Mouse (Mus musculus) v-Abl transformed pro-B cells (cell line): ENCODE data around the gene Tmod3.

Source experiments
- in situ Hi-C, 2 experiments: fragments of 400-800 bp; cut with MboI; formaldehyde crosslinking; loops; one replicate each; pipeline ENCODE4 v1.15.1; 2025; ENCODE audit not compliant: unreplicated experiment in 2 of 2

Gene Tmod3

DNA sequence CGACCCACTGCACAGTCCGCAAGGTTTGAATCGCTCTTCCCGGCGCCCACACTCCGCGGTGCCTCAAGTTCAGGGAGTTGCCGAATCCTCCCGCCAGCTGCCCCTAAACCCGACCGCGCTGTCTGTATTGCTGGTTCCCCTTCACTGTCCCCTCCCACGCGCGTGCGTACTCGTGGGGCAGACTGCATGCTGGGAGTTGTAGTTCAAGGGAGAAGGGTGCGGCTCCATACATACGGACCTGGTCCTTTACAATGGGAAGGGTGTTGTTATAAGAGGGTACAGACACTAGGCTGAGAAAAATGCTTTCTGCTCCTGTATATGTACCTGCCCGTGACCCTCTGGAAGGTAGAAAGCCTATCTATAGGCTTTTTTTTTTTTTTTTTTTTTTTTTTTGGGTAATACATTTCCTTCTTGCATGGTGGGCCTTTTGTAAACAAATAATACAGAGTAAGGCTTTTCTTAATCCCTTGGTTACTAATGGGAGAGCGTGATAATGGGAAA, at the start of gene Tmod3:
Gene Tmod3 (minus strand): TSS at position 146 of the 501 bp plus-strand sequence.
- in situ Hi-C loops = no loop called here

DNA sequence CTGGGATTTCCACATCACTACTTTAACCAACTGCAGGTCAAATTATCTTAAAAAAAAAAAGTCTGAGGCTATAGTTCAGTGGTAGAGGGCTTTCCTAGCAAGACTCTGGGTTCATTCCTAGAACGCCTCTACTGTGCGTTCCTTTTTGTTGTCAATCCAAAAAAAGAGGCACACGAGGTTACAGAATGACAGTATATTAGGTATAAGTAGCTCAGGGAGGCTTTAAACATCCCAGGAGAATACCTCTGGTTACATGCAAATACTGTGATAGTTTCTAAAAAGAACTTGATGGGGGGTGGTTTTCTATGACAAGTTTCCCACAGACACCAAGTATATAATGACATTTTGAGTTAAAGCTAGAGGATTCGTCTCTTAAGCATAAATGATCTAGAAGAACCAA, 48.0 kb upstream of the Tmod3 start:
- in situ Hi-C loops = loop anchor here in 1 of 2 experiments (25.0 kb wide), 1 partner anchor 1495 kb away; the partner anchor contains the start of gene Wdr72

DNA sequence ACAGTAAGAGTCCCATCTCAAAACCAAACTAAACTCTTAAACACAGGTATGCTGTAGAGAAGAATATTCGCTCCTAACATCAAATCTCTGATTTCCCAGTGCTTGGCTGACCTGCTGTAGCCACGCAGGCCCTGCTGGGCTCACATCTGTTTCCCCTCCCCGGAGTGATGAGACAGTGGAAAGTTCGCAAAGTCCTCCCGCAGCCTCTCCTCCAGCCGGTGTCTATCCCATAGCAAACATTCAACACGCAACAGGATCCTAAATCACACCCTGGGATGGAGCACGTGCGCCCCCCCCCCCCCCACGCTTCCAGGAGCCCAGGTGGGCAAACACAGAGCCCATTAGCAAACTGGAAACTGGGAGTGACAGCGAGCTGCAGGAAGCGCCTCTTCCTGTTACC, 42.1 kb upstream of the Tmod3 start:
- in situ Hi-C loops = loop anchor here in 1 of 2 experiments (25.0 kb wide), 1 partner anchor 1489 kb away; the partner anchor contains the start of gene Wdr72

DNA sequence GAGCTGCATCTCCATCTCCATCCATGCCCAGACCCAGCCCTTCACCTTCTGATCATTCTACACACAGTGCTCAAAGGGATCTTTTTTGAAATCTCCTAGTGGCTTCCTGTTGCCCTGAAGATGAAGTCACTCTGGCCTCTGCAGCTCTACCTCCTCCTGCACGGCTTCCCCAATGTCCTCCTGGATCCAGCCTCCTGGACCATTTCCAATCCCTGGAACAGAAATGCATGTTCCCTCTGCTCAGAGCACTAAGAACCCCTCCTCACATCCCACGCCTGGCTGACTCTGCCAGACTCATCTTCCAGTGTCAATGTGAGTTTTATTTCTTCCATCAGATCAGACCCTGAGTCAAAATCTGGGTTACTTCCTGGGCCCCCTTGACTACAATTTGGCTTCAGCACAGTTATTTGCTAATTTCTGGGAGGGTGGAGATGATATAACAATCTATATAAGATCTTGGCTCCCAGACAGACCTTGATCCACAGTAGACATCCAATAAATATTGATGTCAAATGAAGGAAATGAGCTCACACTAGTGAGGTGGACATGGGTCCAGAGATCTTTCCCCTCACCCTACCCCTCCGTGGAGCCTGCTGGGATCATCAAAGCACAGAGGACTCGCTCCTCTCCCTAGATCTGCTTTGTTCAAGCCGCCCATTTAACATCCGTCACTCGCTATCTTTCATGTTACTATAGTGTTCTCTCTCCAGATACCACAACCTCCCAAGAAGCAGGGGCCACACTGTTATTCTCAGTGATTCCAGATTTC, 40.9 kb upstream of the Tmod3 start:
- in situ Hi-C loops = loop anchor here in 1 of 2 experiments (25.0 kb wide), 1 partner anchor 1488 kb away; the partner anchor contains the start of gene Wdr72

DNA sequence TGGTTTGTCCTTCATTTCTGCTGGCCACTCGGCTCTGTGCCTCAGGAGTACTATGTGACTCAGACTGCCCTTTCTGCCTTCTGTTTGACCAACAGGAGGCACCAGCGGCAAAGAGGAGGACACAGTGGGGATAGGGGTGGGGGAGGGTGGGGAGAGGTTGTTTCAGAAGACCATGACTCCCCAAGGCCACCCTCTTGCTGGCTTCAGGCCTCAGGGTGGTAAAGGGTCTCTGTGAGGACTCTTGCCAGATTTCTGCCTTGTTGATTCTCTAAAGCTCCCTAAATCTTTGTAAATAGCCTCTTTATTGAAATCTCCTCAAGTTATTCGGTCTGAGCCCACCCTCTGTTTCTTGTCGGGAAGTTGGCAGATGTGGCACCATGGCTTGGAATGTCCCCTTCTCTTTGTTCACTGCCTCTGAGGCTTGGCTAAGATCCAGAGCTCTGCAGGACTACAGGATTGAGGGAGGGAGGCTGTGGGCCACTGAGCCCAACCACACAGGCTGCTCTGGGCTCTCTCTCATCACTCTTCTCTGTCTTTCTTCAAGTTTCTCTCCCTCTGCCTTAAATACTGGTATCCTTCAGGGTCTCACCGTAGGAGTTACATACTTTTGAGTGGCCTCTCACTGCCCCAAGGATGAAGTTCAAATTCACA, 39.9 kb upstream of the Tmod3 start:
- in situ Hi-C loops = no loop called here

DNA sequence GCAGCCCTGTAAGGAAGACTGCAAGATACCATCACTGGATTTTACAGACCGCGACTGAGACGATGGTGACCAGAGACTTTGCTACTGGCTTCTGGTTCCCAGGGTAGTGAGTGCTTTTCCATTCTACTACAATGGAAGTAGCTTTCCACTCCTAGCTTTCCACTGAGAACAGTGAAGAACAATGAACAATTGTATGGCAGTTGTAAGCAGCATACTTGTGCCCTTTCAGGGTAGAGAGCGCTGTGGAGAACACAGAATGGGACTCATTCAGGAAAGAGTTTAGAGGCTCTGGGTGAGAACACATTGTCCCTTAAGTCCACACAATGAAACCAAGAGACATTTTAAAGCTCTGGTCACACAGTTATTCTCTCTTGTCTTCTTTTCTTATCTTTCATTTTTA, 38.1 kb upstream of the Tmod3 start:
- in situ Hi-C loops = no loop called here

DNA sequence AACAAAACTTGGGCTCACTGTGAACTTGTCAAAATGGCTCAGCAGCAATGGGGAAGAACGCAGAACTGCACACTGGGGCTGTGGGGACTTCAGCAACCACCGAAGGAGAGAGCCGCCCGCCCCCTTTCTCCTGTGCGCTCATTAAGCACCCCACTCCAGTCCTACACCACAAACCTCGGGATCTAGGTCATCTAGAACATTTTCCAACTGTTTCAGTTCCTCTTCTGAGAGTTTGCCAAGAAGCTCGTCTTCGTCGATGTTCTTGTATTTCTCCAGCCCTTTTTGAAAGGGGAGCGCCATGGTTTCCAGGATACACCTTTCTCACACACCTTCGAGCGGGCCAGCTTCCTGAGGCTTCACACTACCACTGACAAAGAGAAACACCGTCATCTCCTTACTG, 37.6 kb upstream of the Tmod3 start:
- in situ Hi-C loops = no loop called here

DNA sequence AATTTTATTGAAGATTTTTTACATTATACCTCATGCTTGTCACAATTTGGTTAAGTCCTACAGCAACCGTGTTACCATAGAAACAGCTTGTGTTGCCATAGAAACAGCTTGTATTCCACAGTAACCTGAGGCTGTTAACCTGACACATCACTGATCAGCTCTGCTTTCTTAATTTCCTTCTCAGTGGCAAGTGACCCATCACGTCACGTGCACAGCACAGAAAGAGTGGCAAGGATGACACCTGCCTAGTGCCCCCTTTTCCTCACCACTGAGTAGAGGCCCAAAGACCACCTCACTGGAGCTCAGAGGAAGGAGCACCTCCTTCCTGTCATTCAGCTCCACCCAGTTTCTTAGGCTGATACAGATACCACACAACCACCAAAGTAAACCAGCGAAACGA, 34.0 kb upstream of the Tmod3 start:
- in situ Hi-C loops = no loop called here

DNA sequence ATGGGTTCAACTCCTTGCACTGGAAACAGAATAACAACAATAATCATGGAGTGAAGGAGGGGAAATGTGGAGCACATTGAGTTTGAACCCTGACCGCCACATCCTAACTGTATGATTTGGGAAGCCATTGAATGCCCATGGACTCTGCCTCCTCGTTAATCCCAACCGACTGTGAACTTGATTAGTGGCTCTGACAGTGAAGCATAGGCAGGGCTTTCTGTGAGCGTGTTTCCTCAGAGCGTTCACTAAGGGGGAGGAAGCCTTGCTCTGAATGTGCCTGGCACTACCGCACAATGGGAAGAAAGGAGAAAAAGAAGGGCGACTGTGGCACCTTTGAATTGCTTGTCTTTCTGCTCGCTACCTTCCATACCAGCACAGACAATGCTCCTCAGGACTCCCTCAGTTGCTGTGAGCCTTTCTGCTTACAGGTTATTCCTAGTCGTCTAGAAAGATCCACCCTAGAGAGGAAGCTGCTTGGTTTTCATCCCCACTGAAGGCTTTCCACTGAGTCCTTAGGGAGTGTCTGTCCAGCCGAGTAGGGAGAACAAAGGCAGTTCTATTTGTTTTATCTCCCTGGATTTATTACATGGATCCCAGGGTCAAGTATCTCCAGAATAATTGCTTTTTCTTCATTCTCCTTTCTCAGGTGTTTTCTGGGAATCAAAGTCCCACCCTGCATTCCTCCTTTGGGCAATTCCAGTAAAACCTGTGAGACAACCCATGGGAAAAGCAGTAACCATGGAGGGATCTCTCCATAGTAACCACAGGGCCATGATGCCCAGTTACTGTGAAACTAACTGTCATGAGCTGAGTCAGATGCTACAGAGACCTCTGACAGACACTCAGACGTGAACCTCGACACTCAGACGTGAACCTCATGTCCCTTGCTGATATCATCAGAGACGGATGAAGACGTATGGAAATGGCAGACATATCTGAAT, 30.7 kb upstream of the Tmod3 start:
- in situ Hi-C loops = no loop called here

DNA sequence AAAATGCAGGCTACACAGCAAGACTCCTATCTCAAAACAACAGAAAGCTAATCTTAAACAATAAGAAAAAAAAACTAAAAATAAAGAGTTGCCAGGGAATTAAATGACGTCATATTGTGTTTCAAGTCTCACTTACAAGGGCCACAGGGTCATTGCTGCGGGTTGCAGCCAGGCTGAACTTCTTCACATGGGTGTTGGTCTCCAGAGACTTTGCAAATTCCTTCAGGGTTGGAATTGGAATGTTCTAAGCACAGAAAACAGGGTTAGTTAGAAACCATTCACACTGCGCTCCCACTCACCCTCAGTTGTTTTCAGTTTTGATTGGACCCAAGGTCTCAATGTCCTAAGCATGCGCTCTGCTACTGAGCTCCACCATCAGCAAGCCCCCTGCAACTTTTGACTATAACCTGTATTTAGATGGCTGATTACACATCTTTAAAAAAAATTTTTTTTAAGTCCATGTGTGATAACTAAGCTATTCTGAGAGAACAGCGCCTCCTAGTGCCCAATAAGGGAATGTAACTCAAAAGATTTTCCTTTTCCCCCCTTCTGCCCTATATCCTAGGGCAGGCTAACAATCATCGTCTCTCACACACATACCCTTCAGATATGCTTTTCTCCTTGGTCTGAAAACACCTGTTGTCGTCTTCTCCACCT, 22.4 kb upstream of the Tmod3 start:
- in situ Hi-C loops = loop anchor here in 1 of 2 experiments (5.0 kb wide), 1 partner anchor 295 kb away; no protein-coding TSS in a partner anchor

DNA sequence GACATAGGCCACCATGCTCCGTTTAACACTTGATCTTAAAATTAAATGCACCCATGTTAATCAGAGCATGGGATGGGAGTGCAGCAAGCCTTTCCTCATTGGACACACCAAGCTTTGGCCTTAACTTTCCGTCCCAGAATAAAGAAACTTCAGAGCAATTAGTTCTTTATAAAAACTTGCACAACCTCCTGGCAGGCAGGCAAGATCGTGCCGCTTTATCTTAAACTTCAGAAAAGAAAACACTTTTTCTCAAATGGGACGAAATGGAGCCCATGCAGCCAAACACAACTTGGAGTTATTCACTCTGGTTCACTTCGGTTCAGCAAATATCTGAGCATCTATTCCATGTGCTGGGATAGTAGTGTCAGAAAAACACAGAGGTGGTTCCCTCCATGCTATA, 19.9 kb upstream of the Tmod3 start:
- in situ Hi-C loops = loop anchor here (5.0 kb wide), 3 partner anchors 57 to 297 kb away; partner anchors contain the start of gene Leo1 (in 1 of the 2)

DNA sequence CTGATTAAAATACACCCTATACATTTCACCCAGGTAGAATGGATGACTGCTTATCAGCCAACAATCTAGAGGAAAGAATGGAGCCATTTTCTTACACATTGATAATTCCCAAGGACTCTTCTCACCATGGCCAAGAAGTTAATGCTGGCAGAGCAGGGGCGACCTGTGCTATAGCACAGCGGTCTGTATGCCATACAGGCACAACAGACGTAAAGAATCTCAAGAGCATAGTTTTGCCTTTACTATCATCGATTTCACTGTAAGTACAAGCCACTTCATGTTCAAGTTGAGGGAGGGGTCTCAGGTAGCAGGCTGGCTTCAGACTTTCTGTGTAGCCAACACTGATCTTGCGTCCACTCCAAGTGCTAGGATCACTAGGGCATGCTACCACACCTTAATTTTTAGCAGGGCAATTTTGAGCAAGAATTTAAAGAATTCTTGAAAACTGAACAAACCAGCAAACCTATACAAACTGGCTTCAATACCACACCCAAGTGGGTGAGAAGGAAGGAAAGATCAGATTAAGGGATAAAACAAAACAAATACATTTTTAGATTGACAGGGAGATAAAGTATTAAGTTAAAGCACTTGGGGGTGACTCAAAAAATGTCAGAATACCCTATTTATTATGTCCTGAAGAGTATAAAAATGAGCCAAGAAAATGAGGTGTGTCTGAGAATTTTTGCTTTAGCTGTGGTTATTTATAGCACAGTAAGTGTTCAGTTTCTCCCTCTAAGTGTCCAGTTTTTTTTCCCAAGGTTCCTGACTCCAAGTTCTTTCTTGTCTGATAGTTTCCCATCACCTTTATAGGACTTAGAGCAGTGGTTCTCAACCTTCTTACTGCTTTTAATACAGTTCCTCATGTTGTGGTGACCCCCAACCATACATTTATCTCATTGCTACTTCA, 11.8 kb upstream of the Tmod3 start:
- in situ Hi-C loops = no loop called here

DNA sequence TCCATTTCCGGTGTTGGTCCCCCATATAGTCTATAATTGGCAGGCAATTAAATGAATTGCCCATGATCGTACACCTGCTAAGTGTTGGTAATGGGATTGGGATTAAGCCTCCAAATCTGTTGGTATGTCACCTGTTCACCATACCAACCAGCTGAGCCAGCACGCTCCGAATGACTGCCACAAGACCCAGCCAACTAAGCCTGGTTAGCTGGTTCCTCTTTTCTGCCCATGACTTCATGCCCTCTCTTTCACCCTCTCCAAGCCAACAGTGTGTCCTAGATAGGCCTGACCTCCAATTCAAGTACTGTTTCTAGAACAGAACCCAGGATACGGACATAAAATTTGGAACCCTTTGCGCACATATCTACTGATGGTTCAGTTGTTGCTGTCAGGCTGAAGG, 8.9 kb upstream of the Tmod3 start:
- in situ Hi-C loops = no loop called here

DNA sequence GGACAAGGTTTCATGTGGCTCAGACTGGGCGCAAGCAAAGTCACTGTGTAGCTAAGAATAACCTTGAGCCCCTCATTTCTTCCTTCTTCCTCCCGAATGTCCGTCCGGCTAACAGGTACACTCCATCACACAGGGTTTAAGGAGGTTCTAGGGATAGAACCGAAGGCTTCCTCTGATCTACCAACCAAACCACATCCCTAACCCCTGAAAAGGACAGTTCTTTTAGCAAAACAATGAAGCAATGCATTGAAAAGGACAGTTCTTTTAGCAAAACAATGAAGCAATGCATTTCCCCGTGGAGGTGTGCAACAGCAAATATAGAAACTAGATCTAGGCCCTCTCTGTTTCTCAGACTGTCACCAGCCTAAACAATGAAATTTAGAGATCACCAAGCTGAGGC, 5.4 kb upstream of the Tmod3 start:
- in situ Hi-C loops = no loop called here

DNA sequence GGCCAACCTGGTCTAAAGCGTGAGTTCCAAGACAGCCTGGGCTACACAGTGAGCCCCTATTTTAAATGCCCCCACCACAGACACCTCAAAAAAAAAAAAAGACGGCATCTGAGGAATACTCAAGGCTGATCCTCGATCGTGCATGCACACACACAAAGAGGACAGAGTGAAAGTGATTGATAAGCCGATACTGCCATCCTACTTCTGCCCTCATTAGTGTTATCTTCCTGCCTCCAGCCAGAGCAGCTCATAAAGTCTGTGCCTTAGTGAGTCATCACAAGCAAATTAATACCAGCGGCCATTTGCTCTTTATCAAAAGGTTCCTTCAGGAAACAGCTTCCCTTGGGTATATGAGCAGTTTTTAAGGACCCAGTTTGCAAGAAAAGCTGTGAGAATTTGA, 4.2 kb upstream of the Tmod3 start:
- in situ Hi-C loops = no loop called here

DNA sequence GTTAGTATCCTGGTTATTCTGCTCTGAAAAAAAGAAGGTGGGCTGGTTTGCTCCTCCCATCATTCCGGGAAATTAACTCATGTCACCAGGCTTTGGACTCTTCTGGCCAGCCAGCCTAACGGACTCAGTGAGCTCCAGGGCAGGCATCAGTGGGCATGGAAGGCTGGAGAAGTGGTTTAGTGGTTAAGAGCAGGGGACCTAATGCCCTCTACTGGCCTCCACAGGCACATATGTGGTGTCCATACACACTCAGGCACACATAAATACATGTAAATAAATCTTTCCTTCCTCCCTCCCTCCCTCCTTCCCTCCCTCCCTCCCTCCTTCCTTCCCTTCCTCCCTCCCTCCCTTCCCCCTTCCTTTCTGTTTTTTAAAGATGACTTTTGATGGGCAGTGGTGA, 3.7 kb upstream of the Tmod3 start:
- in situ Hi-C loops = no loop called here

DNA sequence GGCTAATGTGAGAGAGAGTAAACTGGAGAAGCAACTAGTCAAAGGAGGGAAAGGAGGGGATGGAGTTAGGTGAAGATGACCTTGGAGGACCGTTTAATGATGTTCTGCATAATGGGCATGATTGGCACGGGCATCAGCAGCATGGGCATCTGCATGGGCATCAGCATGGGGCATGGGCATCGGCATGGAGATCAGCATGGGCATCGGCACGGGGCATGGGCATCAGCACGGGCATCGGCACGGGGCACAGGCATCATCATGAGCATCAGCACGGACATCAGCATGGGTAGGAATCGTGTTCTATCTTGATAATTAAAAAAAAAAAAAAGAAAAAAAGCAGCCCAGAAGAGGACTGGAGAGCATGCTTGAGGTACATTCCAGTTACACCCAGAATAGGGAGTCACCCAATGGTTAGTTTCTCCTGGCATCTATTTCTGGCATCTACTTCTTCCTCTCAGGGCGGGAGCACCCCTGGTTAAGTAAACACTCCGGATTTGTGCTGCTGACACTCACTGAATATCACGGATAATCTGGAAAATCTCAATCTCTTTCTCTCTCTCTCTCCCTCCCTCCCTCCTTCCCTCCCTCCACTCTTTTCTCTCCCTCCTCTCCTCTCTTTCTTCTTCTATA, 1.7 kb upstream of the Tmod3 start:
- in situ Hi-C loops = no loop called here

DNA sequence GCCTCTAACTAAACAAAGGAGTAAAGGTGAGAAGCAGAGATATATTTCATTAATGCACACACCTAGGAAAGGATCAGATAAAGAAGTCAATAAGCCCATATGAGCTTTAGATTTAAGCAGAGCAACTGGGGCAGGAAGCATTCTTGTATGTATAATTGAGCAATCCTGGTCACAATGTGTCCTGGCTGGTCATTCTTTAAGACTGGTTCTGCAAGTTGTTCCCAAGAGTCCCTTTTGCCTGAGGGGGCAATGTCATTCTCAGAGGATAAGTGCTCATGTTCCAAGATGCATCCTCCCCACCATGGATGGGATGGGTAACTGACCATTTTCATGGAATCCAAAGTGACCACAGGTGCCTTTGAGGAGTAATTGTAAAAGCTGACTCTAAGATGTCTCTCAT, 896 bp upstream of the Tmod3 start:
- in situ Hi-C loops = no loop called here
